Mouse (Mus musculus) adrenal gland, postnatal 14 days (tissue): Measurements from ENCODE around the gene Fbxw4. TPM values are rescaled to one million over a fixed set of nuclear protein-coding genes. Genes with fewer than 3 reads are reported as not detected.

Source experiments
- DNase-seq: peaks from one replicate; pipeline ENCODE4 v3.0.0; 2021; ENCODE audit warnings: mixed read lengths
- long read RNA-seq, 2 experiments: library from polyadenylated mRNA; stranded (forward); transcript quantifications; one replicate each; pipeline ENCODE4 v2.0.0; 2021
- total RNA-seq: library from RNA; stranded (reverse); gene quantifications from 2 replicates; pipeline ENCODE4 v1.2.3, GENCODE M21; 2021

The Fbxw4 gene
- total RNA-seq: 29.5 and 31.8 TPM in 2 replicates
- long read RNA-seq, experiment 1, transcript Fbxw4-201 (9 exons, 2,068 nt): major isoform, 19 of 31 reads
- long read RNA-seq, experiment 1, partial matches to known transcripts: 2 of 31 reads
- long read RNA-seq, experiment 1, other reads (novel, unspliced or antisense): 9 of 31 reads
- long read RNA-seq, experiment 2, transcript Fbxw4-201 (9 exons, 2,068 nt): major isoform, 16 of 31 reads
- long read RNA-seq, experiment 2, partial matches to known transcripts: 3 of 31 reads
- long read RNA-seq, experiment 2, other reads (novel, unspliced or antisense): 10 of 31 reads

- peak; percentile 84 for DNase-seq
Observed at GRCm38 (mm10) chr19:45659738-45660502, at the start of gene Fbxw4. Gene Fbxw4 (minus strand): TSS chr19:45660312.

GRCm38 (mm10) chr19:45708704-45709103 is 48.6 kb upstream of the Fbxw4 start:
- DNase-seq: no peak

GRCm38 (mm10) chr19:45696281-45696600 is 36.1 kb upstream of the Fbxw4 start:
- no peak for DNase-seq

GRCm38 (mm10) chr19:45695496-45696280 is 35.6 kb upstream of the Fbxw4 start:
- DNase-seq: no peak

GRCm38 (mm10) chr19:45694056-45694455 is 33.9 kb upstream of the Fbxw4 start:
- no peak for DNase-seq

GRCm38 (mm10) chr19:45692211-45692610 is 32.1 kb upstream of the Fbxw4 start:
- DNase-seq: no peak

GRCm38 (mm10) chr19:45691001-45691535 is 31.0 kb upstream of the Fbxw4 start:
- DNase-seq: no peak

GRCm38 (mm10) chr19:45687001-45687400 is 26.9 kb upstream of the Fbxw4 start:
- no peak for DNase-seq

- DNase-seq: no peak
Observed at GRCm38 (mm10) chr19:45683676-45684075, 23.6 kb upstream of the Fbxw4 start.

GRCm38 (mm10) chr19:45680495-45681130 is 20.5 kb upstream of the Fbxw4 start:
- no peak for DNase-seq

- no peak for DNase-seq
Observed at GRCm38 (mm10) chr19:45676723-45677269, 16.7 kb upstream of the Fbxw4 start.

- DNase-seq: no peak
Observed at GRCm38 (mm10) chr19:45675720-45676581, 15.8 kb upstream of the Fbxw4 start.

GRCm38 (mm10) chr19:45675196-45675595 is 15.1 kb upstream of the Fbxw4 start:
- no peak for DNase-seq

GRCm38 (mm10) chr19:45672971-45673370 is 12.9 kb upstream of the Fbxw4 start:
- DNase-seq: no peak

GRCm38 (mm10) chr19:45668986-45669385 is 8.9 kb upstream of the Fbxw4 start:
- no peak for DNase-seq

GRCm38 (mm10) chr19:45663851-45664250 is 3.7 kb upstream of the Fbxw4 start:
- DNase-seq: no peak

- no peak for DNase-seq
Observed at GRCm38 (mm10) chr19:45660503-45660790, 335 bp upstream of the Fbxw4 start.

GRCm38 (mm10) chr19:45659301-45659737 is 793 bp downstream of the Fbxw4 start:
- DNase-seq: peak; percentile 81

- DNase-seq: no peak
Observed at GRCm38 (mm10) chr19:45658556-45659268, 1.4 kb downstream of the Fbxw4 start.

GRCm38 (mm10) chr19:45657828-45658227 is 2.3 kb downstream of the Fbxw4 start:
- DNase-seq: no peak
